Mouse (Mus musculus): ENCODE results near the gene Ahsg.

Gene Ahsg

DNA sequence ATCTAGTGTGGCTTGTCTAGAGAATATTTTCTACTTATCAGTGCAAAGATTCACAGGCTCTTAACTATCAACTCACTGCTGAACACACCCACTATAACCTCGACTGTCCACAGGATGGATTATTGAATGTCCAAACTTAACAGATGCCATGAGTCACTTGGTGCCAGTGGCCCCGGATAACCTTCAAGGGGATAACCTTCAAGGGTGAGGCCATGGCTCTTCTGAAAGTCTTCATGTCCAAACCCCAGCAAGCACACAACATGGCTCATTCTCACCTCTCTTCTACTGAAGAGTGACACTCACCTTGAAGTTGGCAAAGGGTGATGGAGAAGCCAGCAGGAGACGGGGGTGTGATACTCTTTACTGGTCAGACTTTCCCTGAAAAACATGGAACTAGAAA, 4.4 kb upstream of the Ahsg start:
- no peak for DNase-seq (ENCODE audit: low spot score in 2 of 2)

DNA sequence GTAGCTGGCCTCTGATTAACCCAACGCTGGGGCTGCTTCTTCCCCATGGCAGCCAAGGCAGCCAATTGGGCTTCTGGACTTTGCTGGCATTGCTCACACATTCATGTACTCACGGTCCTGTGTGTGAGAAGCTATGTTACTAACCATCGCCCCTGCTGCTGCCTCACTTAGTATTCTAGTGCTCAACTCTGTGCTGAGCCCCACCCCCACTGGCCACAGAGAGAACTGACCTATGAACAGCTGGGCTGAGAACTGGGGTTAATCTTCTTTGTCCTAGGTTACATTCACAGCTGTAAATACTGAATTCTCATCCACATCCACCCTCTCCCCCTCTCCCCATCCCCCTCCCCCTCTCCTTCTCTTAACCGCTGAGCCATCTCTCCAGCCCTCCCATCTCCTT, 2.2 kb upstream of the Ahsg start:
- no peak for DNase-seq (ENCODE audit: low spot score in 2 of 2)

DNA sequence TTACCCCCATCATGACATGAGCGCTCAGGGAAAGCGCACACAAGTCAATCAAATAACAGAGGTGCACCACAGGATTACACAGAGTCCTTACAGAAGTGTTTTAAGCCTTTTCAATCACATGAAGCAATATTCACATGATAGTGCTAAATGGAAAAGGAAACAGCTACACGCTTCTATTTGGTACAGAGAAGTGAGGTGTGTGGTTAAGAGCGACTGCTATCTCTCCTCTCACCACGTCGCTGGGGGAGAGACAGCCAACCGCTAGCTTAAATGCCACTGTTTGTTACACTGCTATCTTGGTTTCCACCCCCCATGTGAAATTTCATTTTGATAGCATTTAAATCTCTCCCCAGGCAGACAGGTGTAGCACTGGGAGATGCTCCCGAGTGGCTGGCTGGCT, 1.4 kb upstream of the Ahsg start:
- DNase-seq (ENCODE audit: low spot score in 2 of 2) = no peak

DNA sequence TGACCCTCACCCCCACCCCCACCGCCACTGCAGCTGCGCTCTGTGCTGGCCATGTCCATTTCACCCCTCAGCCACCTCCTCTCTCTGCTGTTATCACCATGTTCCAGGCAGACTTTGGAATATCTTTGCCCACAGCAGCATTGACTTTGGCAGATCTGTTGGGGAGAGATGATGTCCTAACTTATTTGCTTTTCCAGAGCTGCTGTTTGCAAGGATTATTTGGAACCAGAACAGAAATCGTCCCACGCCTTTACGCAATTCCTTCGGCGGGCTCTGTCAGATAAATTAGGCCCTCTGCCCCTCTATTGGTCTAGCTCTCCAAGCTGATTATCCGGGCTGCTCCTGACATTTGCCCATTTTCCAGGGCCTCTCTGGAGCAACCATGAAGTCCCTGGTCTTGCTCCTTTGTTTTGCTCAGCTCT, 667 bp downstream of the Ahsg start:
- DNase-seq (ENCODE audit: low spot score in 2 of 2) = no peak

DNA sequence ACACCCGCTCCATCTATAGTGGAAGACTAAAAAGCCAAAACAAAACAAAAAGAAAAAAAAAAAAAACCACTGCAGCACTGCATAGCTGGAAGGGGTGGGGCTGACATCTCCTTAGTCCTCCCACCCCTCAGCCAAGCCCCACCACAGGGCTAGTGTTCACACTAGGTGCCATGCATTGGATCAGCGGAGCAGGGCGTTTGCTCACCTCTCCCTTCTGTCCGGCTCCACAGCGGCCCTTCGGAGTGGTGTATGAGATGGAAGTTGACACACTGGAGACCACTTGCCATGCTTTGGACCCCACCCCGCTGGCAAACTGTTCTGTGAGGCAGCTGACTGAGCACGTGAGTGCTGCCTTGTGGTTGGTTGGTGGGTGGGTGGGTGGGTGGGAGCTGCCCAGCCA, 3.0 kb downstream of the Ahsg start:
- DNase-seq (ENCODE audit: low spot score in 2 of 2) = no peak

DNA sequence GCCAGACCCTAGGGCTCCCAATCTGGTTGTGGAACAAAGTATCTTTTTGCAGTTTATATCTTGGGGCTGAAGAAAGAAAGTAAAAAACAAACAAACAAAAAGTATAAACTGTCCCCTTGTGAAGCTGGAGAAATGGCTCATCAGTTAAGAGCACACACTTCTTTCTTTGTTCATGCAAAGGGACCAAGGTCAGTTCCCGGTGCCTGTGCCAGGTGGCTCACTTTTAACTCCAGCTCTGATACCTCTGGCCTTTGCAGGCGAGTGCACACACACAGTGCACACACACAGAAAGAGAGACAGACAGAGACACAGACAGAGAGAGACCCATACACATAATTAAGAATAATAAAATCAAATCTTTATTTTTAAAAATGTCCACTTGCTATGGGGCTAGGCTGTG, 5.5 kb downstream of the Ahsg start:
- no peak for DNase-seq (ENCODE audit: low spot score in 2 of 2)

DNA sequence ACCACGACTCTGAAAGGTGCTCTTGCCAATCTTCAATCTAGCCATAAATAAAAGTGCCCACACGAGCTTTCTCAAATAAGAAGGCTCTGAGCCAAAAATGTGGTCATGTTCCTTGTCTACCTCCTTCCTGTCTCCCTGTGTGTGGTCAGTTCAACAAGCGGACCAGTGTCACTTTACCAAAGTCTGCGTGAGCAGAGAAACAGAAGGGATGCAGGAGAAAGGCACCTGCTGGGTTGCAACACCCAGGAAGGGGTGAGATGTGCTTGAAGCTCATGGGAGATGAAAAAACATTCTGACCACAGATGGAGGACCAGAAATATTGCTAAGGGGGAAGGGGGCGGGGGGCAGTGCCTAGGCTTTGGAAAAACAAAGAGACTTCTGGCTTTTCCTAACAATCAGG, 8.3 kb downstream of the Ahsg start:
- DNase-seq (ENCODE audit: low spot score in 2 of 2) = no peak

DNA sequence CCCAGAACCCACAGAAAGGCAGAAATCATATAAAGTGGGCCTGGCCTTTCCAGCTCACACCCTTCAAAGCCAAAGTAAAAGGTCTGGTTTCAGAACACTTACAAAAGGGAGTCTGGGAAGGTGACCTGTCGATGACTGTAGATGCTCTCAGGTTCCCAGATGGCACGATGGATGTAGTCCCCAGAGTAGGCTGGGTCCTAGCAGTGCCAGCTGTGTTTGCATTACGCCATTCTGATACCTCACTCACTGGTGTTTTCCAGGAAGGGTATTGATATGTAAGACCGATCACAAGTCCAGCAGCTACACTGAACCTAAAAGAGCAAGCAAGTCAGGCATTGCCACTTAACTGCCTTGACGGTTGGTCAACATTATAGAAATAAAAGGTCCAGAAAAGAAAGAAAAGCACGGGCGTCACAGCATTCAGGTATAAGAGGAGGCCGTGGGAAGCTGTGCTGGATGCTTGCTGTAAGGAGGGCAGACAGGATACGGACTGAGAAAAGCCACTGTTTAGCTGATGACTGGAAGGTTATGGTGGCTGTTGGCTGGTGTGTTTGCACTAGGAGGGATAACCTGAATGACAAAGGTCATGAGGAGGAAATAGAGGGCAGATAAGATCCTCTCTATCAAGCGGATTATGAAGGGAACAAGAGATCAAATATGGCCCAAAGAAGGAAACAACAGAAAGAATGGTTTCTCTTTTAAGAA, 8.9 kb downstream of the Ahsg start:
- no peak for DNase-seq (ENCODE audit: low spot score in 2 of 2)

DNA sequence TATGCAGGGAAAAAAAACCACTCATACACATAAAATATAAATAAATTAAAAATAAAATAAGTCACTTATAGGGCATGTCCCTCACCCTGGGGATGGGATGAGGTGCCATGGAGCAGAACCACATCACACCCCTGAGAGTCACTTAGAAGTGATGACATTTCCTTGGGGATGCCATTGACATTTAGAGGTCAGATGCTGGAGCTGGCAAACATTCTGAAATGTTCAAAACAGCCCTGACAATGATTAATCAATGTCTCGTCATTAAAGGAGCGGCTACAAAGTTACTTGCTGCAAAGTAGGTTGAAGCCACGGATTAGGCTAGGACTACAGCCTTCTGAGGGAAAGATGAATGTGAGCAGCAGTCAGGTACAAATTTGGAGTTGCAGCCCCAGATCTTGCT, 10.2 kb downstream of the Ahsg start:
- no peak for DNase-seq (ENCODE audit: low spot score in 2 of 2)

DNA sequence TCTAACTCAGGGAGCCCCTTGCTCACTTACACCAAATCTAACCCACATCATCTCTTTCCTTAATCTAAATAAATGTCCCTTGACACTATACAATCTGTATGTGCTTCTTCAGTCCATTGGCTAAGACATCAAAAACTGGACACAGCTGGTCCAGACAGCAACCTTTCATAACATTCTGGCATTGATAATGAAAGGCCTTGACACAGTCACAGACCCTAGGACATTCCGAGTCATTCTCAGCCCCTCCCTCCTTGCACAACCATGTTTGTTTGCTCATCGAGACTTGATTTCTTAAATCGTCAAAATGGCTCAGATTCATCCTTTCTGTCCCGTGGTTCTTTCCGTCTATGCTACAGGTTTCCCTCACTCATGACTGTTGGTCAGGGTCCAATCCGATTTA, 18.2 kb downstream of the Ahsg start:
- DNase-seq (ENCODE audit: low spot score in 2 of 2) = no peak

DNA sequence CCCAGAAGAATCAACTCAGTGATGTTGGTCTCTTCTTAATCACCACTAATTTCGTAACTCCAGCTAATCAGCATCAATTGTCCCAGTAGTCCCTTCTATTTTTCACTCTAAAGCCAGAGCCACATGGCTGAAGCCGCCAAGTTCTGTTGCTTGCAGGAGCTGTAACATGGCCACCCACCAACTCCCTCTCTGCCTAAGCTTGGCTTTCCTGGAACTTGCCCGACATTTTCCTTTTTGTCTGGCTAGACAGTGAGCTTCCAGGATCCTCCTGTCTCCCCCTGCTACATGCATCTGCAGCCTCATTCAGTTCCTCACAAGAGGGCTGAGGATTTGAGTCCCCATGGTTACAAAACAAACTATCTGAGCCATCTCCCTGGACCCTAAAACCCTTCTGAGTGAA, 20.9 kb downstream of the Ahsg start:
- DNase-seq (ENCODE audit: low spot score in 2 of 2) = no peak

DNA sequence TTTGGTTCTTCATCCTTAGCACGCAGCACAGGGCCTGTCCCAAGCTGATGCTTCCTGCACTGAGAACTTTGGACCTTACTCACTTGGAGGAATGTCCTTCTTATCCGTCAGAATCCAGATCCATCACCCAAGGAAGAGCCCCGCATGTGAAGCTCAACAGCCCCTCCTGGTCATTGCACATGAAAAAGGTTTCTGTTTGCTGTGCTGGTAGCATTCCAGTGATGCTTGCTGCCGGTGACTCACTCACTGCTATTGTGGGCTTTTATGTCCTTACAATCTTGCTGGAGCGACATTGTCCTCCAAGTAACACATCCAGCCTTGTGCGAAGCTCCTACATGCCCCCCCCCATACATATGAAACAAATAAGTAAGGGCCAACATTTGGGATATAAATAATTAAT, 21.8 kb downstream of the Ahsg start:
- DNase-seq (ENCODE audit: low spot score in 2 of 2) = no peak

DNA sequence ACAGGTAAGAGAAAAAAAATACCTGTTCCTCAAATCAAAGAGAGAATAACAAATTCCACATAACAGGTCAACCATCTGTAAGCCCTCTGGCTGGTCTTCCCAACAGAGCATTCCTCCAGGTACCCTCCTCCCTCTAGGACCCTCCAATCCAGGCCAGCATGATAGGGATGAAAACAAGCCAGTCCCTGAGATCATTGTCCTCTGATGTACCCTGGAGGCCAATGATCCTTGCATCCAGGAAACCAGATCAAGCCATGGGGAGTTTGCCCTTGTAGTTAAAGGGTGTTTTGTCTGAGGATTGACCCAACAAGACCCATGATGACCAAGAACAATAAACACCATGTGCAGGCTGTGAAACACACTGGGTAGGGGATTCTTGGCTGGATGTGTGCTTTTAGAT, 23.2 kb downstream of the Ahsg start:
- DNase-seq (ENCODE audit: low spot score in 2 of 2) = no peak

DNA sequence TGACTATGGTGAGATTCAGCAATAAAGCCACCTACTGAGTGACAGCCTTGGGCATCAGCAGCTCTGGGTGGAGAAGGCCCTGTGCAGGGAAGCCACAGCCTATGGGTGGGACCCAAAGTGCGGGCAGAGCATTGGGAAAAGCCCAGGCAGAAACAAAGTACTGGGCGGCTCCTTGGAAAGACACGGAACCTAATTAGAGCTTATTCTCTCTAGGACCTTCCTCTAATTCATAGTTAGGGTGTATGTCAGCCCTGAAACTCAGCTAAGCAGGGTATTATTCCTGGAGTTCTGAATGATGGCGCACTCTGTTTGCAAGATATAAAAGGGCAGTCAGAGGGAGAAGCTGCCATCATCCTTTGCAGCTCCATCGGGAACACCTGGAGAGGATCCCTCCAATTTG, 27.0 kb downstream of the Ahsg start, which contains the start of gene Fetub:
TSS of gene Fetub (plus strand) at position 301 of the 400 bp plus-strand sequence.
- DNase-seq (ENCODE audit: low spot score in 2 of 2) = no peak

DNA sequence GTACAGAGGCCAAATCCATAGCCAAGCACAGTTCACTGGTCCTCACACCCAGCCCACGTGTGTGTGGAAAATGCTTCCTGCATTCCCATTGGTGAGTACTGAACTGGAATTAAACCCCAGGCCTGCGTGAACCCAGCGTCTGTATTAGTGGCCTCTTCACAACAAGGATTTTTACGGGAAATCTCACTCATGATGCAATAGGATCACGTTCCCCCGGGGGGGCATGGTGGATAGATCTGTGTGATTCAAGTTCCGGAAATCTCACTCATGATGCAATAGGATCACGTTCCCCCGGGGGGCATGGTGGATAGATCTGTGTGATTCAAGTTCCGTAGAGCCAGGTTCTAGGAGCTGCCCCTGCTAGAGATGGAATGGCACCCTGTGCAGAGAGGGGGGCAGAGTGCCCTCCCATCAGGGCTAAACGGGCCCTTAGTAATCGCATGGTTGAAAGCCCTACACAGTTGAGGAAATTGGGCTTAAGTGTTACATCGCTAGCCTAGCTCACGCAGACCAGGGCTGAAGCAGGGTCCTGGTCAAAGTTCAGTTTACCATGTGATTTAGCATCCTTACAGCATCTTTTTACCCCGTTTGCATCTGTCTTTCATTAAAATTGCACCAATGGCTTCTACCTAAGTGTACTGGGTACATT, 27.7 kb downstream of the Ahsg start:
- DNase-seq (ENCODE audit: low spot score in 2 of 2) = no peak

DNA sequence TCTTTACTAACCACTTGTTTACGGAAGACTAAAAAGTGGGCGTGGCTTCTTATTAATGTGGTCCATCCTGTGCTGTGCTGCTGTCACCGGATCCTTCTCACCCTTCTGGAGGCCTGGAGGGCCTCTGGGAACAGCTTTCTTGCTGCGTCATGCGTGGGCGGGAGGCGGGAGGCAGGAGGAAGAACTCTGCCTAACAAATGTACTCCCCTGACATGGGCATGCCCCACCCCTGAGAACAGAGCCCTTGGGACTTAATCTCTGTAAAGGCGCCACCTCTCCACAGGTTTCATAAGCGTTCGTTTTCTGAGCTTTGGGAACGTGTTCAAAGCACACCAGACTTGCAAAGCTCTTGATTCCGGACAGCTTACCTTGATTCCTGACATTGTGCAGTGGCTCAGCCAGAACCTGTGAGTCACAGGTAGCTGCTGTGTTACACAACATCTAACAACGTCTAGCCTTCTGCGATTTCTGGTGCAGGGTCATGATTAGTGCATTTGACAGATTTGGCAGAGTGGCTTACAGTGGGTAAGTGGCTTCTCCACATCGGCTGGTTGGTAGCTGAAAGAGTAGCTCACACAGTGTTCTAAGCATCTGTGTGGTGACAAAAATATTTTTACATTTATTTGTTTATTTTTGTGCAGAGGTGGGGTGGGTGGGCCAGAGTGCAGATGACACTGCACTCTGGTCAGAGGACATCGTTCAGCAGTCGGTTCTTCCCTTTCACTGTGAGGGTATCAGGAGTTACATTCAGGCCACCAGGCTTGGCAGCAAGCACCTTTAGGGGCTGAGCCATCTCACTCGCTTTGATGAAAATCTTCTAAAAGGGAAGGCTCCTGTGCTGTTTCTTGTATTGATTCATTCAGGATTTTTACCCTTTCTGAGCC, 29.1 kb downstream of the Ahsg start:
- no peak for DNase-seq (ENCODE audit: low spot score in 2 of 2)

DNA sequence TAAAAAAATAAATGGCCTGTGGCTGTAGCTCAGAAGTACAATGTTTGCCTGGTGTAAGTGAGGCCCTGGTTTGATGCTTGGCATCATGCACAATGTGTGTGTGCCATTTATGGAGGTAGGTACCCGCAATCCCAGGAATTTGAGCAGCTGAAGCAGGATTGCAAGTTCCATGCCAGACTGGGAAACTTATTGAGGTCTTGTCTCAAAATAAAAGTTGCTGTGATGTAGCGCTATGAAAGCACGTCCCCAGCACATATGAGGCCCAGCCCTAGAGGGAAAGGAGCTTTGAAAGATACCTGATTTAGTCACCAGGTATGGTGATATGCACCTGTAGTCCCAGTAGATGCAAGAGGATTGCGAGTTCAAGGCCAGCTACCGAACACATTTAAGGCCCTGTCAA, 30.7 kb downstream of the Ahsg start:
- DNase-seq (ENCODE audit: low spot score in 2 of 2) = no peak

DNA sequence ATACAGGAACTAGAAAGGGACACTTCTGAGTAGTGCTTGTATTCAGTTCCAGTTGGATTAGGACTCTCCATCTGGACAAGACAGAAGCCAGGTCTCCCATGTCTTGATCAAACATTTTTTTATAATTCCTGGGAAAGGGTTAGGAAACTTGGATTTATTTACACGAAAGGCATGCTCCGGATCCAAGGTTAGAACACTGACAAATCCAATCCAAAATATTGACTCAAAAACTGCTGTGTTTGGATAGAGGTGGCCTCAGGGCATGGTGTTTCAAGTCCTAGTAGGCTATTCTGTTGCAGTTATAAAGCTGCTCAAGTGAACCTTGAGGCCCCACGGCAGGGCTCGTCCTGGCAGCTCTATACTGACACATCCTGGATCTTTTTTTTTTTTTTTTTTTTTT, 31.4 kb downstream of the Ahsg start:
- DNase-seq (ENCODE audit: low spot score in 2 of 2) = no peak

DNA sequence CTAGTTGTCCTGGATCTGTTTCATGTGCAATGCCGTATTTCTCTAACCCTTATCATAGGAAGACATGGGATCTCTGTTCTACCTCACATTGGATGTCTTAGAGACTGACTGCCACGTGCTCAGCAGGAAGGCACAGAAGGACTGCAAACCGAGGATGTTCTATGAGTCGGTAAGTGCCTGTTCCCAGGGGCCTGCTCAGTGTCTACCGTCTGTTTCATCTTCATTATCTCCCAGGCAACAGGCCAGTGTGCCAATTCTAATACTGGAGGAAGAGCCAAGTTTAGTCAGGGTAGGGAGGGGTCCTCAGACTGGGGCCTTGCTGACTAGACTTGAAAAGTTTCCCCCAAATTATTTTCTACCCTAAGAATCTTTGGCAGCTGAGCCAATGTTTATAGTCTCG, 38.5 kb downstream of the Ahsg start:
- DNase-seq (ENCODE audit: low spot score in 2 of 2) = no peak

DNA sequence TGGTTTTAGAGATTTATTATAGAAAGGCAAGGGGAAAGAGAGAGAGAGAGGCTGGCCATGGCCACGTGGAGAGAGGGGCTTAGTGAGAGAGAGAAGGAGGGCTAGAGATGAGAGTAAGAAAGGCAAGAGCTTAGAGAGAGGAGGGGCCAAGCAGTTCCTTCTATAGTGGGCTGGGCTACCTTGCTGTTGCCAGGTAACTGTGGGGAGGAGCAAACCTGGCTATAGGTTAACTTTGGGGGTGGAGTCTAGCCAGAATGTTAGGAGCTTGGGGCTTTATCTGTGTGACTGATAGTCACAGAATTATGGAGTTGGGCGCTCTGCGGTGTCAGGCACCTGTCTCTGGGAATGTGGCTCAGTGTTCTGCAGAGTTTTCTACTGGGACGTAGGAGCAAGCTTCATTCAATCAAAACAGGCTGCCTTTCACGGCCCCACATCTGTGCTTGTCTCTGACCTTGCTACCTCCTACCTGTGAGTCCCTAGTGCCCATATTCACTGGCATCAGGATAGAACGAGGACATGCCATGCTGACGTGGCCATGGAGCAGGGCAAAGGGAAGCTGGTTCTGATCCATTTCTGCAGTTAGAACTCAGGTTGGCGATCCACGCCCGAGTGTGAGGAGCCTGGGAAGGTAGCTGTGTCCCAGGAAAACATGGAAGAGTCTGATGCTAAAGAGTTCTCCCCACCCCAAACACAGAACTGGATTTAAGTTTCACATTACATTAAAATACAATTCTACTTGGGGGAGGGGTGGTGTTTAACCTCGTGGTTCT, 40.5 kb downstream of the Ahsg start:
- no peak for DNase-seq (ENCODE audit: low spot score in 2 of 2)

DNA sequence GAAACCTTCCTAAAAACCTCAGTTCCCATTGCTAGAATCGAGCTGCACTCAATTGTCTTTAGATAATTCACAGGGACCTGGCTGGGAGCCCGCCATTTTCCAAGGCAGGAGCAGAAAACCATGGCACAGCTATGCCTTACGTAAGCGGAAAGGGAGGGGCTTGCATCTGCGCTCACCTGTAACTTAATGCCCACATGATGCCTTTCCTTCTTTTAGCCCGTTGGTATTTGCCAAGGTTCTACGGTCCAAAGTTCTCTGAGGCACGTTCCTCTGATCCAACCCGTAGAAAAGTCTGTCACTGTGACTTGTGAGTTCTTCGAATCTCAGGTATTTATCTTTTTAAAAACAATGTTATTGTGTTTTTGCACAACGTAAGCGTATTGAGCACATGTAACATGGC, 46.6 kb downstream of the Ahsg start:
- DNase-seq (ENCODE audit: low spot score in 2 of 2) = no peak

DNA sequence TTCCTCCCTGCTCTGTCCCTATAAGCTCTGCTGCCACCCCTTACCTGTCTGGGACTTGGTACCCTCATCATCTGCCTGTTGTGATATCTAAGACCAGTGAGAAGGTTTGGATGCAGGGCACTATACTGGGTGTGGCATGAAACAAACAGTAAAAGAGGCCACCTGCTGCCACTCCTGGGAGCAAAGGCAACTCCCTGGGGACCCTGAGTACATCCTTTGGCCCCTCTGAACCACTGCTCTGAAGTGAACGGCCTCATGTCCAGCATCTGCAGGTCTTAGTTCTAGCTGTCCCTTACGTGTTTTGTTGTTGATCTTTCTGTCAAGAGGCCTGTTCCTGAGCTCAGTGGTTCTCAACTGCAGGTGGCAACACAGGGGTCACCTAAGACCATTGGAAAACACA, 47.5 kb downstream of the Ahsg start:
- peak in 1 of 2 experiments; percentile 22 for DNase-seq (ENCODE audit: low spot score in 2 of 2)
